Mouse (Mus musculus) forebrain, embryonic 15.5 days (tissue): ENCODE measurements around the gene H2afy2. TPM values are rescaled to one million over a fixed set of nuclear protein-coding genes. Genes with fewer than 3 reads are reported as not detected.
A peak's percentile ranks its signal among the peaks of the same experiment; 100 is the strongest.

Source experiments
- ATAC-seq: fragments of 200-750 bp; cut with Nextera tagmentation; replicated peaks from 2 replicates; pipeline ENCODE4 v1.8.0; 2017; ENCODE audit warnings: mild to moderate bottlenecking, moderate TSS enrichment, moderate library complexity
- H3K27ac ChIP-seq: fragments of 300-500 bp; sonication (generic); replicated peaks from 2 replicates; pipeline ENCODE4 v1.5.1; 2015; ENCODE audit warnings: mild to moderate bottlenecking, inconsistent platforms
- H3K27me3 ChIP-seq: fragments of 300-500 bp; sonication (generic); 2 replicates; pipeline ENCODE4 v1.6.1; 2015; ENCODE audit warnings: inconsistent platforms
- H3K36me3 ChIP-seq: fragments of 300-500 bp; sonication (generic); 2 replicates; pipeline ENCODE4 v1.6.1; 2015; ENCODE audit warnings: mild to moderate bottlenecking, inconsistent platforms
- H3K4me1 ChIP-seq: fragments of 300-500 bp; sonication (generic); 2 replicates; pipeline ENCODE4 v1.6.1; 2015; ENCODE audit warnings: inconsistent platforms
- H3K4me2 ChIP-seq: fragments of 300-500 bp; sonication (generic); replicated peaks from 2 replicates; pipeline ENCODE4 v1.6.1; 2015; ENCODE audit warnings: mild to moderate bottlenecking, inconsistent platforms
- H3K4me3 ChIP-seq: fragments of 300-500 bp; sonication (generic); 2 replicates; pipeline ENCODE4 v1.5.1; 2015; ENCODE audit warnings: mild to moderate bottlenecking, inconsistent platforms
- H3K9ac ChIP-seq: fragments of 300-500 bp; sonication (generic); replicated peaks from 2 replicates; pipeline ENCODE4 v1.6.1; 2015; ENCODE audit warnings: mild to moderate bottlenecking, inconsistent platforms
- H3K9me3 ChIP-seq: fragments of 300-500 bp; sonication (generic); 2 replicates; pipeline ENCODE4 v1.6.1; 2016; ENCODE audit warnings: inconsistent platforms
- WGBS: fragments of 180-500 bp; shearing (Covaris S2); methylation state at CpG from one replicate; pipeline ENCODE4 v1.1.7; 2015; ENCODE audit warnings: mixed read lengths; 5-methylcytosine and 5-hydroxymethylcytosine counted together
- polyA plus RNA-seq: library from polyadenylated mRNA; unstranded; fragments of >200 nt; fragmentation: Nextera tagmentation; extraction: Ambion mirVana; gene quantifications from 2 replicates; pipeline ENCODE4 v1.2.1, GENCODE M21; 2015

Gene H2afy2
- polyA plus RNA-seq: 312 TPM in 2 replicates

GRCm38 (mm10) chr10:61783621-61784251, at the start of gene H2afy2:
Gene H2afy2 (minus strand): TSS chr10:61784147.
- Histone ChIP-seq H3K4me2 (peak within 1 kb of the TSS; percentile 73), H3K9me3 (no peaks in the 10 kb centered on the region), H3K9ac (peak within 1 kb of the TSS; percentile 99), H3K36me3 (no peaks in the 10 kb centered on the region), H3K4me1 (peaks cover 29% of the 10 kb centered on the region), H3K27me3 (no peaks in the 10 kb centered on the region), H3K4me3 (peak within 1 kb of the TSS; percentile 97), H3K27ac (peak within 1 kb of the TSS; percentile 99)
- ATAC-seq: peak; percentile 91
- under 1% methylated on average over 50 of the region's 50 CpGs for WGBS

GRCm38 (mm10) chr10:61832713-61833112, 48.8 kb upstream of the H2afy2 start:
- no peak for ATAC-seq
- H3K4me1 ChIP-seq: no peaks in the 10 kb centered on the region
- H3K9me3 ChIP-seq: no peaks in the 10 kb centered on the region
- no peaks in the 10 kb centered on the region for H3K27me3 ChIP-seq
- no peaks in the 10 kb centered on the region for H3K36me3 ChIP-seq
- 89% methylated on average over 11 of the region's 11 CpGs for WGBS
- no peak overlapping the region for H3K4me2 ChIP-seq
- no peak overlapping the region for H3K4me3 ChIP-seq
- H3K27ac ChIP-seq: no peak overlapping the region
- no peak overlapping the region for H3K9ac ChIP-seq

- ATAC-seq: no peak
- WGBS: 94% methylated on average over 6 of the region's 6 CpGs
- no peak overlapping the region for H3K4me2 ChIP-seq
These were observed 47.8 kb upstream of the H2afy2 start for GRCm38 (mm10) chr10:61831741-61832140.

GRCm38 (mm10) chr10:61831251-61831650, 47.3 kb upstream of the H2afy2 start:
- H3K27me3 ChIP-seq: no peaks in the 10 kb centered on the region
- H3K36me3 ChIP-seq: no peaks in the 10 kb centered on the region
- H3K4me1 ChIP-seq: no peaks in the 10 kb centered on the region
- no peak for ATAC-seq
- H3K9ac ChIP-seq: no peak overlapping the region
- H3K4me3 ChIP-seq: no peak overlapping the region
- H3K4me2 ChIP-seq: no peak overlapping the region
- H3K9me3 ChIP-seq: no peaks in the 10 kb centered on the region
- H3K27ac ChIP-seq: no peak overlapping the region
- 79% methylated on average over 12 of the region's 12 CpGs for WGBS

More at GRCm38 (mm10) chr10:61831741-61832140, 47.8 kb upstream of the H2afy2 start:
- no peaks in the 10 kb centered on the region for H3K4me1 ChIP-seq
- no peak overlapping the region for H3K4me3 ChIP-seq
- H3K36me3 ChIP-seq: no peaks in the 10 kb centered on the region
- H3K9me3 ChIP-seq: no peaks in the 10 kb centered on the region
- H3K9ac ChIP-seq: no peak overlapping the region
- no peaks in the 10 kb centered on the region for H3K27me3 ChIP-seq
- no peak overlapping the region for H3K27ac ChIP-seq

GRCm38 (mm10) chr10:61830817-61831216, 46.9 kb upstream of the H2afy2 start:
- Histone ChIP-seq H3K4me1 (no peaks in the 10 kb centered on the region), H3K36me3 (no peaks in the 10 kb centered on the region), H3K4me2 (no peak overlapping the region), H3K4me3 (no peak overlapping the region), H3K27ac (no peak overlapping the region), H3K9me3 (no peaks in the 10 kb centered on the region), H3K9ac (no peak overlapping the region), H3K27me3 (no peaks in the 10 kb centered on the region)
- ATAC-seq: no peak
- WGBS: 60% methylated on average over 9 of the region's 9 CpGs

GRCm38 (mm10) chr10:61829046-61829445, 45.1 kb upstream of the H2afy2 start:
- WGBS: 71% methylated on average over 4 of the region's 4 CpGs
- ATAC-seq: no peak
- no peaks in the 10 kb centered on the region for H3K27me3 ChIP-seq

GRCm38 (mm10) chr10:61827950-61828936, 44.3 kb upstream of the H2afy2 start:
- WGBS: 90% methylated on average over 32 of the region's 32 CpGs
- no peak overlapping the region for H3K4me2 ChIP-seq
- H3K4me1 ChIP-seq: no peaks in the 10 kb centered on the region
- no peak overlapping the region for H3K27ac ChIP-seq
- H3K27me3 ChIP-seq: no peaks in the 10 kb centered on the region
- no peak for ATAC-seq
- H3K4me3 ChIP-seq: no peak overlapping the region
- H3K9ac ChIP-seq: no peak overlapping the region
- H3K36me3 ChIP-seq: no peaks in the 10 kb centered on the region
- no peaks in the 10 kb centered on the region for H3K9me3 ChIP-seq

More at GRCm38 (mm10) chr10:61829046-61829445, 45.1 kb upstream of the H2afy2 start:
- Histone ChIP-seq H3K4me1 (no peaks in the 10 kb centered on the region), H3K9ac (no peak overlapping the region), H3K4me3 (no peak overlapping the region), H3K9me3 (no peaks in the 10 kb centered on the region), H3K27ac (no peak overlapping the region), H3K36me3 (no peaks in the 10 kb centered on the region), H3K4me2 (no peak overlapping the region)

GRCm38 (mm10) chr10:61826753-61827435, 42.9 kb upstream of the H2afy2 start:
- no peaks in the 10 kb centered on the region for H3K27me3 ChIP-seq
- H3K9ac ChIP-seq: no peak overlapping the region
- ATAC-seq: no peak
- H3K36me3 ChIP-seq: no peaks in the 10 kb centered on the region
- no peaks in the 10 kb centered on the region for H3K4me1 ChIP-seq
- H3K27ac ChIP-seq: no peak overlapping the region
- no peak overlapping the region for H3K4me3 ChIP-seq
- no peaks in the 10 kb centered on the region for H3K9me3 ChIP-seq
- 19% methylated on average over 16 of the region's 16 CpGs for WGBS
- H3K4me2 ChIP-seq: no peak overlapping the region

- H3K27me3 ChIP-seq: no peaks in the 10 kb centered on the region
- H3K9ac ChIP-seq: no peak overlapping the region
- 80% methylated on average over 13 of the region's 13 CpGs for WGBS
- no peaks in the 10 kb centered on the region for H3K4me1 ChIP-seq
- no peaks in the 10 kb centered on the region for H3K36me3 ChIP-seq
- no peak for ATAC-seq
- H3K27ac ChIP-seq: no peak overlapping the region
- no peak overlapping the region for H3K4me2 ChIP-seq
- no peaks in the 10 kb centered on the region for H3K9me3 ChIP-seq
- H3K4me3 ChIP-seq: no peak overlapping the region
These were observed 42.2 kb upstream of the H2afy2 start for GRCm38 (mm10) chr10:61825979-61826752.

GRCm38 (mm10) chr10:61825536-61825935, 41.6 kb upstream of the H2afy2 start:
- Histone ChIP-seq H3K9me3 (no peaks in the 10 kb centered on the region), H3K27me3 (no peaks in the 10 kb centered on the region), H3K9ac (no peak overlapping the region), H3K4me3 (no peak overlapping the region), H3K27ac (no peak overlapping the region), H3K36me3 (no peaks in the 10 kb centered on the region), H3K4me2 (no peak overlapping the region), H3K4me1 (no peaks in the 10 kb centered on the region)
- no peak for ATAC-seq
- 58% methylated on average over 5 of the region's 5 CpGs for WGBS

GRCm38 (mm10) chr10:61823731-61824115, 39.8 kb upstream of the H2afy2 start:
- no peak for ATAC-seq
- no peak overlapping the region for H3K4me3 ChIP-seq
- WGBS: 88% methylated on average over 4 of the region's 4 CpGs
- H3K4me1 ChIP-seq: no peaks in the 10 kb centered on the region
- H3K9ac ChIP-seq: no peak overlapping the region
- no peaks in the 10 kb centered on the region for H3K27me3 ChIP-seq
- H3K4me2 ChIP-seq: no peak overlapping the region
- H3K36me3 ChIP-seq: no peaks in the 10 kb centered on the region
- H3K27ac ChIP-seq: no peak overlapping the region
- no peaks in the 10 kb centered on the region for H3K9me3 ChIP-seq
